Mouse (Mus musculus): ENCODE measurements around the gene U2af1. TPM values are rescaled to one million over a fixed set of nuclear protein-coding genes. Genes with fewer than 3 reads are reported as not detected.

U2af1 gene
- polyA plus RNA-seq, 1 experiment from 2014 or later = 325 TPM

DNA sequence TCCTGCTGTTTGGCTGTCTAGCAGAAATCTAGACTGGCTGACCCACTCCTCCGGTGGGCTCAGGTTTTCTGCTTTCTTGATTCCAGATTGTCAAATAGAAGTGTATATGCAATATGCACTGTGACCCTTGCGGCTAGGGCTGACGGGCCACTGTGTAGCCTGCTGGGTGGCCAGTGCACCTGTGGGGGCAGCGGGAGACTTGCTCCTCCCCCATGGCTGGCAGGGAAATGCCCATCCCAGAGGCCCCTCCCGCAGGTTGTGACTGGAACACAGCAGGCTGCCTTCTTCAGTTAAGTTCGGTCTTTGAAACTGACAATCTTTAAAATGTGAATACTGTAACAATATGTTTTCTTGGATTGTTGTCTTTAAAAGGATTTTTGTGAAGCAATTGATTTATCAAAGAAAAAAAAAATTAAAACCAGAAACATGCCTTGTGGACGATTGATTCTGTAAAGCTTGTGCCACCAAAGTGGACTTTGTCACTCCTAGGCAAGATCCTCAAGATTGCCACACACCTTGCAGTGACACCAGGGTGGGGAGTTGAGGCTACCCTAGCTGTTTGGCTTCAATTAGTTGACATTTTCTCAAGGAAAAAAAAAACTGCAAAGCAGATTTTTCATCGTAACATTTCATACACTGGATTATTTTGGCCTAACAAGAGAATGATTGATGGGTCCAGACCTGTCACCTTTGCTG lies 51.3 kb downstream of the U2af1 start:
- H3K4me2 ChIP-seq (replicated peaks) = no peak overlapping the region
- no peaks in the 10 kb centered on the region for H3K9me3 ChIP-seq
- H3K27me3 ChIP-seq = no peaks in the 10 kb centered on the region
- H3K36me3 ChIP-seq = peaks cover 27% of the 10 kb centered on the region
- H3K27ac ChIP-seq (replicated peaks) = no peak overlapping the region
- no peak overlapping the region for H3K9ac ChIP-seq (replicated peaks)
- 82% methylated on average over 8 of the region's 8 CpGs for WGBS
- no peak for ATAC-seq (ENCODE audit: low FRiP score, low read depth)
- no peak overlapping the region for H3K4me3 ChIP-seq
- H3K4me1 ChIP-seq = no peaks in the 10 kb centered on the region

- Histone ChIP-seq H3K4me1 (no peaks in the 10 kb centered on the region), H3K27ac (replicated peaks) (no peak overlapping the region), H3K36me3 (peaks cover 32% of the 10 kb centered on the region), H3K9me3 (no peaks in the 10 kb centered on the region), H3K27me3 (no peaks in the 10 kb centered on the region), H3K4me3 (no peak overlapping the region), H3K4me2 (replicated peaks) (no peak overlapping the region), H3K9ac (replicated peaks) (no peak overlapping the region)
- ATAC-seq (ENCODE audit: low FRiP score, low read depth) = no peak
- 79% methylated on average over 7 of the region's 7 CpGs for WGBS
Measured at GRCm38 (mm10) chr17:31606424-31606823, 52.3 kb downstream of the U2af1 start.

DNA sequence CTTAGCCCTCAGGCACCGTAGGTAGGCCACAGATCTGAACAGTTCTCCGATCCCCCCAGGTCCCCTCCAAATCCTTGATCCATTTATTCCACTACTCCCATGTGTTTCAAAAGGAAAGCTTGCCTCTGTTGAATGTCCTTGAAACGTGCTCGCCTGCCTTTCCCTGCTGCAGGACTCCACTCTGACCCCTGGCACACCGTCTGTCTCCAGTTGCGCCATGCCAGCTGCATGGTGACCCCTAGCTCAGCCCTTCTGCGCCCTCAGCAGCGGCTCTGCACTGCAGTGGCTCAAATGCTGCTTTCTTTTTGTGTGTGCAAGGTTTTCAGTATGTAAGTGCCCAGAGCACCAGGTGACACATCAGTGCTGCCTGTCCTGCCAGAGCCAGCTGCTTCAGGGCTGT lies 60.1 kb downstream of the U2af1 start:
- H3K9ac ChIP-seq (replicated peaks) = no peak overlapping the region
- H3K4me3 ChIP-seq = no peak overlapping the region
- H3K4me1 ChIP-seq = no peaks in the 10 kb centered on the region
- H3K9me3 ChIP-seq = no peaks in the 10 kb centered on the region
- ATAC-seq (ENCODE audit: low FRiP score, low read depth) = no peak
- H3K27me3 ChIP-seq = no peaks in the 10 kb centered on the region
- H3K27ac ChIP-seq (replicated peaks) = no peak overlapping the region
- WGBS = 89% methylated on average over 8 of the region's 8 CpGs
- H3K36me3 ChIP-seq = peaks cover 38% of the 10 kb centered on the region
- H3K4me2 ChIP-seq (replicated peaks) = no peak overlapping the region

DNA sequence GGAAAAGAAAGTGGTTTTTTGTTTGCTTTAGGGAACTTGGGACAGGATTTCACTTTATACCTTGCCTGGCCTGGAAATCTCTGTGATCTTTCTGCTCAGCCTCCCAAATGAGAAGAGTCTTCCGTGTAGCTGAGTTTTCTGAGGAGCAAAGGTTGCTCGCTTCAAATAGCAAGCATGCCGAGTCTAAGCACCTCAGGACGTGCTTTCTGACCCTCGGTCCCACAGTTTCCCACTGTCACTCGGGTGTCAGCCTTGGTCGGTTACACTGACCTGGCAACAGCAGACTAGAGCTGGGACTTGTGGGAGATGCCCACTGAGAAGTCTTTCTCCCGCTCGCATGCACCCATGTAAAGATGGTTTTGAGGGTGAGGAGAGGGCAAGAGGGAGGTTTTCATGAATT lies 60.7 kb downstream of the U2af1 start:
- Histone ChIP-seq H3K27me3 (no peaks in the 10 kb centered on the region), H3K4me2 (replicated peaks) (no peak overlapping the region), H3K9me3 (no peaks in the 10 kb centered on the region), H3K9ac (replicated peaks) (no peak overlapping the region), H3K27ac (replicated peaks) (no peak overlapping the region), H3K4me3 (no peak overlapping the region), H3K36me3 (peaks cover 35% of the 10 kb centered on the region), H3K4me1 (no peaks in the 10 kb centered on the region)
- WGBS = 90% methylated on average over 9 of the region's 9 CpGs
- ATAC-seq (ENCODE audit: low FRiP score, low read depth) = no peak

Other genes with a start within 250 kb of the U2af1 start
- gene Wdr4, start 138.9 kb downstream of the U2af1 start, polyA plus RNA-seq (2016; fragmentation: Nextera tagmentation; extraction: Ambion mirVana) = 42.2 and 43.7 TPM in 2 replicates
- 257 and 265 TPM in 2 replicates for gene Ndufv3, start 138.8 kb downstream of the U2af1 start, polyA plus RNA-seq (2016; fragmentation: Nextera tagmentation; extraction: Ambion mirVana)
- gene Pknox1, start 94.2 kb downstream of the U2af1 start, polyA plus RNA-seq (2016; fragmentation: Nextera tagmentation; extraction: Ambion mirVana) = 25.2 and 25.7 TPM in 2 replicates
- 1.2 and 1.3 TPM in 2 replicates for gene Cbs, start 21.7 kb downstream of the U2af1 start, polyA plus RNA-seq (2016; fragmentation: Nextera tagmentation; extraction: Ambion mirVana)
- 0.18 TPM in 1 of 2 replicates, not detected in the other for gene Cryaa, start 18.9 kb upstream of the U2af1 start, polyA plus RNA-seq (2016; fragmentation: Nextera tagmentation; extraction: Ambion mirVana)
- 14.6 and 15.0 TPM in 2 replicates for gene Sik1, start 196.9 kb upstream of the U2af1 start, polyA plus RNA-seq (2016; fragmentation: Nextera tagmentation; extraction: Ambion mirVana)